Mouse (Mus musculus) olfactory bulb, adult 2 months (tissue): ENCODE data around the gene Lingo2.

ENCODE experiments used
- CTCF ChIP-seq: fragments of 200-500 bp; IDR thresholded peaks from 2 replicates; pipeline ENCODE4 v1.5.1; 2012; ENCODE audit warnings: low read depth, mild to moderate bottlenecking, low read length, moderate library complexity; ENCODE audit not compliant: insufficient read depth
- POLR2A ChIP-seq: fragments of 200-500 bp; IDR thresholded peaks from 2 replicates; pipeline ENCODE4 v1.6.1; 2012; ENCODE audit warnings: mild to moderate bottlenecking, low read depth, low read length, moderate library complexity; ENCODE audit not compliant: insufficient read depth

- TF ChIP-seq CTCF (no peak), POLR2A (no peak)
Measured at GRCm38 (mm10) chr4:35746693-35747092, 1204.9 kb downstream of the Lingo2 start.
